Mouse (Mus musculus) 3134 (cell line): Measurements from ENCODE around the gene Cltc.
A peak's percentile ranks its signal among the peaks of the same experiment; 100 is the strongest.
"Not testable (repeated sequence)": the region's sequence is repeated elsewhere in the genome, so short reads cannot be mapped to it uniquely, and the experiment has no call there.

Experiments
- DNase-seq: peaks from one replicate; pipeline ENCODE4 v3.0.0-alpha.2; 2011; ENCODE audit warnings: low spot score; ENCODE audit not compliant: insufficient read length; ENCODE audit errors: extremely low read depth

Cltc gene

DNA sequence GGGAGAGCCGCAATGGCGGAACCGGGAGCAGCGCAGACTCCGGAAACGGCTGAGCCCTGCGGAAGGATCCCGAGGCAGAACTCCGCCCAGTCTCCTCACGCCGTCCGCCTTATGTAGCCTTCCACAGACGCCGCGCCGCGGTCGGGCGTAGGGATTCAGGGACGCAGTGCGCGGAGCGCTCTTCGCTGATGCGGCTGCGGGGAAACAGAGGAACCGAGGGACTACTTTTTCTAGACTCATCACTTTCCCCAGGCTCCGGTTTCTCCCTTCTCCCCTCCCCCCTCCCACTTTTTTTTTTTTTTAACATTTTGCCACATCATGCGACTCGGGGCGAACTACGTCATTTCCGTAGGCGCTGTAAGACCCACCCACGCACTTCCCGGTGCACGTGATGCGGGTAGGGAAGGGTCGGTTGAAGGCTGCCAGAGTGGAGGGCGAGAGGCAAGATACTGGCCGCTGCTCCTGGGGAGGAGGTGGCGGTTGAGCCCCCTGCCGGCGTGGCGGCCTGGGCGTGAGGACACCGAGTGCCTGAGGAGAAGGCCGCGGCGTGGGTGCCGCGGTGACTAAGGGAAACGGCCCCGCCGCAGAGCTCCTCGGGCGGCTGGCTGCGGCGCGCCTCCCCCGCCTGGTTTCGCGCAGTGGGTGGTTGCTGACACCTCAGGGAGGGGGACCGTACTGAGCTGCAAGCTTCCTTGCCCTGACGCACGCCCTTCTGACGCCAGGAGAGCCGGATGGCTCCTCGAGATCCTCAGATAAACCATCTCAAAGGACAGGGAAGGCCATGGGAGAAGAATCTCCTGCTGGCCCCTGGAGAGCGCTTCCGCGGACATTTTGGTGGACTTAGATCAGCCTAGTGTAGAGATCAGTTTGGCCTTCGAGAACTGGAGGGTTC is at the start of gene Cltc:
Cltc (minus strand) TSS at position 86 of the 892 bp plus-strand sequence.
- DNase-seq = peak; percentile 99

DNA sequence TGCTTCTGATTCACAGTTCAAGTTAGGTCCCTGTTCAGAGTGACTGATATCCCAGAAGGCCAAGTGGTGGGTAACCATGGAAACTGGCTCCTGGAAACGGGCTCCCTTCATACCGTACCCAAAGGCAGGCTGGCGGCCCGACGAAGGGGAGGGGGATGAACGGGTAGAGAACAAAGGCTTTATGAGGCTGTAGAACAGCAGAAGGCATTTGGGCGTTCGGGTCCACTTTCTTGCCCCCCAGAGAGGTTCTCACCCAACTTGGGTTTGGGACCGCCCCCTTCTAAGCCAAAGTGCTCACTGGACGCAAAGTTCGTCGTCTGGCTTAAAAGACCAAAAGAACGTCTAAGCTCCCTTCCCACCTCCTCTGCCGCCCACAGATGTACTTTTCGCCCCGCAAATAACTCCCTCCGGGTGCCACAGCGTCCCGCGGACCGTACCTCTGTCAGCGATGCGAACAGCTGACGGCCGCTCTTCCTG is 49.7 kb upstream of the Cltc start:
- DNase-seq = peak; percentile 16

DNA sequence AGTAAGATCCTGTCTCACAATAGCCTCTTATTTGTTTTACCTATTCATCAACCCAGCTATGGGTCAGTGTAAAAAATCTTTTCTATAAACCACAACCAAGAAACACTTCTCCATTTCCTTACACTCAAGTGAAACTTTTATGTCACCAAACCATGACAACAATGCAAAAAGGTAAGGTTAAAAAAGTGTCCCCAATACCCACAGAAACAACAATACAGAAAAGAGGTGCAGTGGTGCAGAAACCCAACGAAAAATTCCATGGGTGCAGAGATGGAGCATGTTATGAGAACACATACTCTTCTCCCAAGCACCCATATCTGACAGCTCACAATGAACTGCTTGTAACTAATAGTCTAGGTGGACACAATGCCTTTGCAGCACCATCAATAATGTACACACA is 36.8 kb upstream of the Cltc start:
- no peak for DNase-seq

- DNase-seq = not testable (repeated sequence)
Observed at GRCm38 (mm10) chr11:86787436-86787835, 30.1 kb upstream of the Cltc start.

DNA sequence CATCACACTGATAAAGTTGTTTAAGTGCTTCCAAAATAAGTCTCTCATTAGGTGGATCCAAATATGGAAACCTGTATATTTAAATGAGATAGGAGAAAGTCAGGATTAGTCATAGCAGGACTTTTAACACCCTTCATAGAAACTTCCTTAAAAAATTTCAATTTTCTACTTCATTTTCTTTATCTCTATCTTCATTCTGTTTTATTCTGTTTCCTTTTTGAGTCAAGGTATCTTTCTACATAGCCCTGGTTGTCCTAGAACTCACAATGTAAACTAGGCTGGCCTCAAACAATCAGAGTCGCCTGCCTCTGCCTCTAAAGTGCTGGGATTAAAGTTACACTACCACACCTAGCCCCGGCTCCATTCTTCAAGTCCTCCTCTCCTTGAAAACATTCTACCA is 28.4 kb upstream of the Cltc start:
- no peak for DNase-seq

- DNase-seq = no peak
Observed at GRCm38 (mm10) chr11:86769884-86770283, 12.5 kb upstream of the Cltc start.

DNA sequence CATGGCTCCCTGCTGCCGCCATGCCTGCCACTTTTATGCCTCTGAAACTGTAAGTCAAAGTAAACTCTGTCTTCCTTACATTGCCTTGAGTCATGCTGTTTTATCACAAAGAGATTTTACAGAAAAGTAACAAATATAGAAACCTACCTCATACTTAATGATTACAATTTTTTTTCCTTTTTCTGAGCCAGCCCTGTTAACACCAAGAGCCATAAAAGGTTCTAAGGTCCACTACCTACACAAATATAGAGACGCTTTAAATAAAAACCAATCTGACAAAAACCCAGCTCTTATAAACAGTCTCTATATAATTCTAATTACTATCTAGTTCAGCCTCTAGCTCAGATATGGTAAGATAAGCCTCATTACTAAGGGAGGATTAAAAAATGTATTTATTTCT is 7.1 kb upstream of the Cltc start:
- no peak for DNase-seq

DNA sequence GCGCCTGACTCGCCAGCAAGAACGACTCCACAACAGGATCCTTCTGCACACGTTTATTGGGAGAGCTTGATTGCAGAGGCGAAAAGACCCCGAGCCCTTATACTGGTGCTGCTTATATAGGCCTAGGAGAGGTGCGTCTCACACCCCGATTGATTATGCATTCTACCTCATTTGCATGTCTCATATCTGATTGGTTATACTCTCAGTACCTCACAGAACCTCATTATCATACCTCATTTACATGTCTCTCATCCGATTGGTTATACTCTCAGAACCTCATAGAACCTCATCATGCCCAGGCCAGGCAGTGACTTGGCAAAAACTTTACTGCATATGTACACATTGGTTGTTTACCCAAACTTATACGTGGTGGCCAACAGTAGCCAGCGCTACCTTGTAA is 5.8 kb upstream of the Cltc start:
- DNase-seq = not testable (repeated sequence)

GRCm38 (mm10) chr11:86760357-86760756 is 3.0 kb upstream of the Cltc start:
- no peak for DNase-seq

DNA sequence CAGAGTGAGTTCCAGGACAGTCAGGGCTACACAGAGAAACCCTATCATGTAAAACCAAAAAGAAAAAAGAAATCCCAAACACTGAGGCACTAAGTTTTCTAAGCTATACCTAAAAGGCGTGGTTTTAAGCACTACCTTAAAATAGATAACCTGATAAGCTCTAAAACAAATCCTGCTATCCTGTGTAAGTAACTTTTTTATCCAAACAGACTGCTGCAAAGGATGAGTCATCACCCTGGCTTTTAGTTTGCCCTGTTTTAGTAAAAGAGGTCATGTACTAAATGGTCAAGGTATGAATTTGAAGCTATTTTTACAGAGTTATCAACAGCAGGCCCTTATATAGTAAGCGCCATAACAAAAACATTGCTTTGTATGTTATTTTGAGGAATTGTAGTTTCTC is 2.5 kb upstream of the Cltc start:
- no peak for DNase-seq

DNA sequence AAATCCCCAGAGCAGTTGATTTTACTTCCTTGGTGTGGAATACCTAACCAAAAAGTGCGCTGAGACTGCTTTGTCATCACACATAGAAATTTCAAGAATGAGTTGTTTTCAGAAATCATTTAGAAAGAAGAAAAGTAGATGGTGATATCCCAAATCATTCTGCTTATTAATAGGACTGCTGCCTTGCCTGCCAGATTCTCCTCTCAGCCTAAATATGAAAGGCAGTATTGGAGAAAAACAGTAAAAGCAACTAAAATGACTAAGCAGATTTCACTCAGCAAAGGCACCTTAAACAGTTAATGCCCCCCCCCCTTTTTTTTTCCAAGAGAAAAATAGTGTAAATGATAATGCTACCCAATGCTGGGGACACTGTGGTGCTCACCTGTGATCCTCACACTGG is 1.9 kb upstream of the Cltc start:
- DNase-seq = no peak

DNA sequence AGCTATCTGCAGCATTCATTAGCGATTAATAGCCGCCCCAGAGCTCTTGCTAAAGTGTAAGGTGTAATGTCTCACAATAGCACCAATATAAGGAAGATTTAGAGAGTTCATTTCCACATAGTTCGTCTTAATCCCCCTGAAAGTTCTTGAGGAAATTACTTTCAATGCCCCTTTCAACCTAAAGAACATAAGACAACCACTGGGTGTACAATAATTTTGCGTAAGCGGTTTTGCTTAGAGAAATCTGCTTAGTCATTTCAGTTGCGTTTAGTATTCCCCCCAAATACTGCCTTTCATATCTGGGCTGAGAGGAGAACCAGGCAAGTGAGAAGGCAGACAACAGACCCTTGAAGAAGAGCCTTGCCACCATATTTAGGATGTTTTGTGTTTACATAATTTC is 1.2 kb upstream of the Cltc start:
- peak; percentile 27 for DNase-seq

DNA sequence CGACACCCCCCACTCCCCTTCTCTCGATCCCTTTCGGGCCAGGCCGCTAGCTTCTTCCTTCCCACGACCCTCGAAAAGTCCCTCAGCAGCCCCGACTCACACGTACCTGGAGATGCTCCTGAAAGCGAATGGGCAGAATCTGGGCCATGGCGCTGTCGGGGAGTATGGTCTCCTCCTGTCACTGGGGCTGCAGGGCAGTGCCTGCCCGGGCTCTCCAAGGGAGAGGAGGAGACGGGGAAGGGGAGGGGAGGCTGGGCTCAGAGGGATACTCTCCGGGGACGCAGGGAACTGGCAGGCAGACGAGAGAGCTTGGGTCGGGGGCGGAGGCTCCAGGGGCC is 254 bp downstream of the Cltc start:
- no peak for DNase-seq

DNA sequence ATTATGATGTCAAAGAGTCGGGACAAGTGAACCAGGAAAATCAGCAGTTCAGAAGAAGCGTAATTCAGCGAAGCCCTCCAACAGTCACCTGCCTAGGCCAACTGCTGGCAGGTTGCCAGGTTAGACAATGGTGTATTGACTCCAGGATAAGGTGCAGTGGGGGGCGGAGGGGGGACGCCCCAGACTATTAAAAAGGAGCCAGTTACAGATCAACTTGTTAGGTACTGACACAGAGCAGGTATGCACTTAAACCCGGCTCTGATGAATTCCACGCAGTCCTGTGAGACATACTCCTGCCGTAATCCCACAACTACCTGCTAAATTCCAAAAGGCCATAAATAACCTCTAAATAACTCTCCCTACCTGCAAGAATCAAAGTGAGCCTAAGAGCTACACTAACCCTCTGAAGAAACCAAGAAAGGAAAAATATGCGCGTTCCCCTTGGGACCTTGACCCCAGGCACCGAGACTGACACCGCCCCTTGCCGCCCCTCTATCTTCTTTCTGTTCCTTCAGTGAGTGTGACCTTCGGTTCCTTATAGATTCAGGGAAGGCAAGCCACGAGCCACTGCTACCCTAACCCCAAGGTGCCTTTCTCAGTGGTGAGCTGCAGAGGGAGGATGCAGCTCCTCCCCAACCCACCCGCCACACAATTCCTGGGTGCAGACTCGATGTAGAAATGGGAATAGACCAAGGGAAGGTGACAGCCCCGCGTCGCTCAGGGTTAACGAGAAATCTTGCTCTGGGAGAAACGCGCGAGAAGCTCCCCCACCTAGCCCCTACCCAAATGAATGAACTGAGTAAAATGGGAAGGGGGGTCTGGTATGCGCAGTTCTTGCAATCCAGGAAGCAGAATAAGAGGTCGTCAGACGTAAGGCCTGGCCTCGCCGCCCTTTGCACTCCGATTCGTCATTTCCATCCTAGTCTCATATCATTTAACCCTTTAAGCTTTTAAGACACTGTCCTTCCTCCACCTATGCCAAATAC is 916 bp downstream of the Cltc start:
- peak; percentile 55 for DNase-seq

DNA sequence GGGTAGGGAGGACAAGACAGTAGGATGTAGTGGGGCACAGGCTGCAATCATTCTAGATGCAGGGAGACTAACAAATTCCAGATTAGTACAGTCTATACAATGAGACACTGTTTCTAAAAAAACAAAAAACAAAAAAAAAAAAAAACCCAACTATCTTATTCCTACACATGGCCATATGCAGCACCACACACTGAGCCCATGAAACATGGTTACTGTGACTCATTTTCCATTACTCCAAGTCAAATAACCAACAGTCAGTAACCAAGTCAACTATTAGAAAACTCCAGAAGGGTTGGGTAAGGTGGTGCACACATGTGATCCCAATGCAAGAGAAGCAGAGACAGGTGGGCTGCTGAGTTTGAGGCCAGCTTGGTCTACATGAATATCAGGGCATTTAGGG is 5.0 kb downstream of the Cltc start:
- no peak for DNase-seq

GRCm38 (mm10) chr11:86751010-86751409 is 6.4 kb downstream of the Cltc start:
- DNase-seq = no peak

GRCm38 (mm10) chr11:86749776-86750423 is 7.5 kb downstream of the Cltc start:
- DNase-seq = no peak

- no peak for DNase-seq
Observed at GRCm38 (mm10) chr11:86745634-86746404, 11.5 kb downstream of the Cltc start.

GRCm38 (mm10) chr11:86742605-86743004 is 14.8 kb downstream of the Cltc start:
- no peak for DNase-seq

GRCm38 (mm10) chr11:86741505-86741904 is 15.9 kb downstream of the Cltc start:
- DNase-seq = no peak
